Mouse (Mus musculus): Measurements from ENCODE around the gene Olfr161. TPM values are rescaled to one million over a fixed set of nuclear protein-coding genes. Genes with fewer than 3 reads are reported as not detected.
"Not testable (repeated sequence)": the region's sequence is repeated elsewhere in the genome, so short reads cannot be mapped to it uniquely, and the experiment has no call there.

Olfr161 gene
- polyA plus RNA-seq (2012; rRNA removed): 0.51 and 1.3 TPM in 2 replicates

GRCm38 (mm10) chr16:3590691-3591090, at the start of gene Olfr161:
Gene Olfr161 (plus strand): TSS chr16:3591042.
- Histone ChIP-seq H3K27ac (ENCODE audit: control insufficient read depth, insufficient read depth, low read depth, low read length) (no peak within 1 kb of the TSS), H3K4me3 (ENCODE audit: control insufficient read depth, low read depth, low read length) (no peak within 1 kb of the TSS), H3K36me3 (ENCODE audit: control insufficient read depth, insufficient read depth, low read length) (no peaks in the 10 kb centered on the region), H3K27me3 (ENCODE audit: control insufficient read depth, insufficient read depth, low read length) (no peaks in the 10 kb centered on the region), H3K4me1 (ENCODE audit: control insufficient read depth, insufficient read depth, low read length) (no peaks in the 10 kb centered on the region)
- TF ChIP-seq CTCF (IDR thresholded peaks at IDR 0.05; ENCODE audit: control insufficient read depth, insufficient read depth, insufficient replicate concordance, low read depth, low read length) (no peak), POLR2A (IDR thresholded peaks at IDR 0.05; ENCODE audit: control insufficient read depth, low read depth, low read length) (no peak)

GRCm38 (mm10) chr16:3563553-3563952, 27.3 kb upstream of the Olfr161 start:
- TF ChIP-seq CTCF (IDR thresholded peaks at IDR 0.05; ENCODE audit: control insufficient read depth, insufficient read depth, insufficient replicate concordance, low read depth, low read length) (no peak), POLR2A (IDR thresholded peaks at IDR 0.05; ENCODE audit: control insufficient read depth, low read depth, low read length) (no peak)
- H3K27me3 ChIP-seq (ENCODE audit: control insufficient read depth, insufficient read depth, low read length): no peaks in the 10 kb centered on the region
- no peak overlapping the region for H3K4me3 ChIP-seq (ENCODE audit: control insufficient read depth, low read depth, low read length)
- no peaks in the 10 kb centered on the region for H3K36me3 ChIP-seq (ENCODE audit: control insufficient read depth, insufficient read depth, low read length)
- H3K4me1 ChIP-seq (ENCODE audit: control insufficient read depth, insufficient read depth, low read length): no peaks in the 10 kb centered on the region
- H3K27ac ChIP-seq (ENCODE audit: control insufficient read depth, insufficient read depth, low read depth, low read length): no peak overlapping the region

DNA sequence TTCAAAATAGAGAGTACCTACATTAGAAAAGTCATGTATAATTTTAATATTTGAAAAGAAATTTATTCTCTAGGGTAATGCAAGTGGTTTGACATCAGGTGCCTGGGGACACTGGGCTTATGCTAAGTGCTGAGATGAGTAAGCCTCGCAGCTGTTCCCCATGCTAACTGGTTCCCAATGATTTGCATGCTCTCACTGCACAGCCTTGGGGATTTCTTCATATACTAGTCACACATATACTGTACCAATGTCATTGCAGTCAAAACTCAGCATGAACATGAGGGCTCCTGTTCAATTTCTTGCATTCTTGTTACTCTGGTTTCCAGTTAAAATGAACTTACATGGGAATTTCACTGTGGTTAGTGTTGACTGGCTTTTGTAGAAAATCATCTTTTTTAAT, 13.2 kb upstream of the Olfr161 start:
- H3K4me3 ChIP-seq (ENCODE audit: control insufficient read depth, low read depth, low read length); H3K27ac ChIP-seq (ENCODE audit: control insufficient read depth, insufficient read depth, low read depth, low read length); H3K4me1 ChIP-seq (ENCODE audit: control insufficient read depth, insufficient read depth, low read length); H3K27me3 ChIP-seq (ENCODE audit: control insufficient read depth, insufficient read depth, low read length); H3K36me3 ChIP-seq (ENCODE audit: control insufficient read depth, insufficient read depth, low read length): not testable (repeated sequence)

- not testable (repeated sequence) for H3K4me3 ChIP-seq (ENCODE audit: control insufficient read depth, low read depth, low read length); H3K4me1 ChIP-seq (ENCODE audit: control insufficient read depth, insufficient read depth, low read length); H3K36me3 ChIP-seq (ENCODE audit: control insufficient read depth, insufficient read depth, low read length); H3K27me3 ChIP-seq (ENCODE audit: control insufficient read depth, insufficient read depth, low read length); H3K27ac ChIP-seq (ENCODE audit: control insufficient read depth, insufficient read depth, low read depth, low read length)
Measured at GRCm38 (mm10) chr16:3578227-3578848, 12.5 kb upstream of the Olfr161 start.

- not testable (repeated sequence) for H3K27ac ChIP-seq (ENCODE audit: control insufficient read depth, insufficient read depth, low read depth, low read length); H3K36me3 ChIP-seq (ENCODE audit: control insufficient read depth, insufficient read depth, low read length); H3K4me1 ChIP-seq (ENCODE audit: control insufficient read depth, insufficient read depth, low read length); H3K27me3 ChIP-seq (ENCODE audit: control insufficient read depth, insufficient read depth, low read length); H3K4me3 ChIP-seq (ENCODE audit: control insufficient read depth, low read depth, low read length)
Measured at GRCm38 (mm10) chr16:3631376-3631775, 40.5 kb downstream of the Olfr161 start.

GRCm38 (mm10) chr16:3632572-3633361, 41.9 kb downstream of the Olfr161 start:
- H3K27me3 ChIP-seq (ENCODE audit: control insufficient read depth, insufficient read depth, low read length); H3K4me3 ChIP-seq (ENCODE audit: control insufficient read depth, low read depth, low read length); H3K36me3 ChIP-seq (ENCODE audit: control insufficient read depth, insufficient read depth, low read length); H3K27ac ChIP-seq (ENCODE audit: control insufficient read depth, insufficient read depth, low read depth, low read length); H3K4me1 ChIP-seq (ENCODE audit: control insufficient read depth, insufficient read depth, low read length): not testable (repeated sequence)

Other genes starting within 250 kb of the Olfr161 start
- gene Mefv, start 127.1 kb downstream of the Olfr161 start, polyA plus RNA-seq (2012; rRNA removed): 0.04 TPM in 1 of 2 replicates, not detected in the other
- gene Zfp263, start 153.1 kb downstream of the Olfr161 start, polyA plus RNA-seq (2012; rRNA removed): 11.1 and 11.7 TPM in 2 replicates
- gene Olfr15, start 239.8 kb downstream of the Olfr161 start, polyA plus RNA-seq (2012; rRNA removed): not detected in 2 replicates

All from testis, adult 2 months (tissue).